Mouse (Mus musculus): Measurements from ENCODE around the gene Nipa1.

DNA sequence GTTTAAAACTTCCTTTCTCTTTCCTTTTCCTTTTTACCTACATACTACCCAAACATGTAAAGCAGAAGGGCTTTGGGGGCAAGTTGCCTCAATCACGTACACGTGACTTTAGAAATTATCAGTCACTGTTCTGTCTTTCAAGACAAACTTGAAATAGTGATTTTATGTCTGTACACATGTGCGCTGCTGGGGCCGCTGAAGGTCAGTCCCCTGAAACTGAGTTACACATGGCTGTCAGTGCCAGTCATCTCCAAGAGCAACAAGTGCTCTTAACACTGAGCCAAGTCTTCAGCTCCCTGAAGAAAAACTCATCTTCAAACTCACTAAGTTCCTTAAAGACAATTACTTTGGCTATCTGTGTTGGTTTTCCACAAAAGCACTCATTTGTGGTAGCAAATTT lies 61.8 kb downstream of the Nipa1 start:
- TF ChIP-seq CTCF (IDR thresholded peaks at IDR 0.05; ENCODE audit: borderline replicate concordance, control insufficient read depth, extremely low read depth, insufficient read depth, low read length, poor library complexity) (no peak), POLR2A (IDR thresholded peaks at IDR 0.05; ENCODE audit: control insufficient read depth, extremely low read depth, insufficient read depth, low read length, poor library complexity) (no peak)
